Mouse (Mus musculus) kidney, adult 2 months (tissue): Measurements from ENCODE around the gene Pth2.

Experiments used
- CTCF ChIP-seq: fragments of 200-500 bp; conservative IDR thresholded peaks from 2 replicates; pipeline ENCODE4 v1.5.1; 2011; ENCODE audit warnings: low read depth, mild to moderate bottlenecking, control low read depth, low read length, moderate library complexity, mixed read lengths; ENCODE audit not compliant: insufficient read depth, insufficient read length
- POLR2A ChIP-seq: fragments of 200-500 bp; IDR thresholded peaks from one replicate; pipeline ENCODE4 v1.6.1; 2011; ENCODE audit warnings: low read depth, low read length, control low read depth

- no peak for TF ChIP-seq CTCF
- TF ChIP-seq POLR2A = no peak
Measured at GRCm38 (mm10) chr7:45182606-45183005, 1.8 kb downstream of the Pth2 start.
